Mouse (Mus musculus) hindbrain, embryonic 14.5 days (tissue): ENCODE results near the gene Grap2. TPM values are rescaled to one million over a fixed set of nuclear protein-coding genes. Genes with fewer than 3 reads are reported as not detected.

Source experiments
- microRNA-seq: library from miRNA; unstranded; fragments of <30 nt; microRNA quantifications from one replicate; pipeline ENCODE4, GENCODE M21; 2016
- polyA plus RNA-seq: library from polyadenylated mRNA; unstranded; fragments of >200 nt; fragmentation: Nextera tagmentation; extraction: Ambion mirVana; gene quantifications from 2 replicates; pipeline ENCODE4 v1.2.1, GENCODE M21; 2014

Gene Grap2
- polyA plus RNA-seq, 1 experiment from 2014 or later = 0.23 TPM

Small RNAs within 50 kb of the gene (microRNA-seq; reads per million reads assigned to microRNA genes)
- not detected for gene Mir6957

Other genes with a start within 250 kb of the Grap2 start
- not detected in 2 replicates for gene Enthd1, start 7.4 kb upstream of the Grap2 start, polyA plus RNA-seq
- 0.07 and 0.20 TPM in 2 replicates for gene Fam83f, start 99.3 kb downstream of the Grap2 start, polyA plus RNA-seq
- gene Tnrc6b, start 138.7 kb downstream of the Grap2 start, polyA plus RNA-seq = 19.0 and 27.9 TPM in 2 replicates